Mouse (Mus musculus): ENCODE measurements around the gene Mfap4. TPM values are rescaled to one million over a fixed set of nuclear protein-coding genes. Genes with fewer than 3 reads are reported as not detected.
A peak's percentile ranks its signal among the peaks of the same experiment; 100 is the strongest.

Mfap4 gene
- polyA plus RNA-seq, 1 experiment from 2014 or later, result 18.0 TPM

DNA sequence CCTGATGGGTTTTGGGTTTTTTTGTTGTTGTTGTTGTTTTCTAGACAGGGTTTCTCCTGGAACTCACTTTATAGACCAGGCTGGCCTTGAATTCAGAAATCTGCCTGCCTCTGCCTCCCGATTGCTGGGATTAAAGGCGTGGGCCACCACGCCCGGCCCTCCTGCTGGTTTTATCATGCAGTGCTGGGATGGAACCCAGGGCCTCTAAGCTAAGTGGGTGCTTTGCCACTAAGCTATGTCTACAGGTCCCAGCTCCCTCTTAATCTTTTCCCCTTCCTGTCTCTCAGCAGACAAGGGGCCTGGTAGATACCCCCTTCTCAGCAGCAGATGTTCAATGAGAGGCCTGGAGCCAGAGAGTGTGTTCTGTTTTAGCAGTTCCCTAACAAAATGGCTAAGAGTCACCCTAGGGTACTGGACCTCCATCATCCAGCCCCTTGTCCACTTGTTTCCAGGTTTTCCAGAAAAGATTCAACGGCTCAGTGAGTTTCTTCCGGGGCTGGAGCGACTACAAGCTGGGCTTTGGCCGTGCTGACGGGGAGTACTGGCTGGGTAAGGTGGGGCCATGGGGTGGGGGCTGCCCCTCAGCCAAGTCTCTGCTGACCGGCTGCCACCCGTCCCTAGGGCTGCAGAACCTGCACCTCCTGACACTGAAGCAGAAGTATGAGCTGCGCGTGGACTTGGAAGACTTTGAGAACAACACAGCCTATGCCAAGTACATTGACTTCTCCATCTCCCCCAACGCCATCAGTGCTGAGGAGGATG is 1.4 kb downstream of the Mfap4 start:
- Histone ChIP-seq H3K27me3 (ENCODE audit: control insufficient read depth, insufficient read depth, low read depth, low read length) (no peaks in the 10 kb centered on the region), H3K9ac (ENCODE audit: low read depth, low read length) (no peak overlapping the region), H3K9me3 (replicated peaks; ENCODE audit: control insufficient read depth, low read length, poor library complexity, severe bottlenecking) (no peaks in the 10 kb centered on the region), H3K27ac (ENCODE audit: low read length) (no peak overlapping the region), H3K4me3 (ENCODE audit: low read depth, low read length) (no peak overlapping the region), H3K4me2 (ENCODE audit: low read length) (no peak overlapping the region), H3K4me1 (ENCODE audit: control insufficient read depth, insufficient read depth, low read length) (peaks cover 3% of the 10 kb centered on the region; the same call in 1 of the 2 replicates), H3K36me3 (ENCODE audit: control insufficient read depth, insufficient read depth, low read length) (peaks cover 29% of the 10 kb centered on the region)
- no peak for ATAC-seq
- 92% methylated on average over 14 of the region's 14 CpGs for WGBS

GRCm38 (mm10) chr11:61487401-61487800 is 2.2 kb downstream of the Mfap4 start:
- H3K36me3 ChIP-seq (ENCODE audit: control insufficient read depth, insufficient read depth, low read length), result peaks cover 29% of the 10 kb centered on the region
- WGBS, result 50% methylated on average over 2 of the region's 2 CpGs
- no peak overlapping the region for H3K4me3 ChIP-seq (ENCODE audit: low read depth, low read length)
- H3K9ac ChIP-seq (ENCODE audit: low read depth, low read length), result no peak overlapping the region
- no peak for ATAC-seq
- no peaks in the 10 kb centered on the region for H3K27me3 ChIP-seq (ENCODE audit: control insufficient read depth, insufficient read depth, low read depth, low read length)
- no peak overlapping the region for H3K27ac ChIP-seq (ENCODE audit: low read length)
- no peak overlapping the region for H3K4me2 ChIP-seq (ENCODE audit: low read length)
- H3K4me1 ChIP-seq (ENCODE audit: control insufficient read depth, insufficient read depth, low read length), result peaks cover 3% of the 10 kb centered on the region
- no peaks in the 10 kb centered on the region for H3K9me3 ChIP-seq (replicated peaks; ENCODE audit: control insufficient read depth, low read length, poor library complexity, severe bottlenecking)

GRCm38 (mm10) chr11:61487936-61488335 is 2.7 kb downstream of the Mfap4 start:
- H3K4me1 ChIP-seq (ENCODE audit: control insufficient read depth, insufficient read depth, low read length), result peaks cover 8% of the 10 kb centered on the region

DNA sequence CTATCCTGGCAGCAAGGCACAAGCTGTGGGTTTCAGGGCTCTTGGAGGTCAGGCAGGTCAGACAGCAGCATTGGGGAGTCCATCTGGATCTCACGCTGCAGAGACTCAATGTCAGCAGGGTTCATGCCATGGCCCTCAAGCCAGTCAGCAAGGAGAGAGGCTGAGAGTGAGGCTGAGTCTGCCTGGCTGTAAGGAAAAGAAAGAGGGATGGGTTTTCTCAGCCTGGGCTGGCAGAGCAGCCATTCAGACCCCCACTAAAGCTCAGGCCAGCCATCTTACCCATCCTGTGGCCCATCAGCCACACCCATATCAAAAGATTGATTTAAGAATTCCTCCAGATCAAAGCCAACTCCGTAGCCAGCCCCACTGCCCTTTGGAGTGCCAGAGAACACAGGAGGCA is 3.9 kb downstream of the Mfap4 start:
- Histone ChIP-seq H3K27ac (ENCODE audit: low read length) (no peak overlapping the region), H3K9me3 (replicated peaks; ENCODE audit: control insufficient read depth, low read length, poor library complexity, severe bottlenecking) (no peaks in the 10 kb centered on the region), H3K4me2 (ENCODE audit: low read length) (no peak overlapping the region), H3K4me1 (ENCODE audit: control insufficient read depth, insufficient read depth, low read length) (peaks cover 12% of the 10 kb centered on the region), H3K36me3 (ENCODE audit: control insufficient read depth, insufficient read depth, low read length) (peaks cover 29% of the 10 kb centered on the region), H3K27me3 (ENCODE audit: control insufficient read depth, insufficient read depth, low read depth, low read length) (no peaks in the 10 kb centered on the region), H3K4me3 (ENCODE audit: low read depth, low read length) (no peak overlapping the region), H3K9ac (ENCODE audit: low read depth, low read length) (no peak overlapping the region)
- 78% methylated on average over 2 of the region's 2 CpGs for WGBS
- no peak for ATAC-seq

More at GRCm38 (mm10) chr11:61487936-61488335, 2.7 kb downstream of the Mfap4 start:
- no peaks in the 10 kb centered on the region for H3K9me3 ChIP-seq (replicated peaks; ENCODE audit: control insufficient read depth, low read length, poor library complexity, severe bottlenecking)
- no peaks in the 10 kb centered on the region for H3K27me3 ChIP-seq (ENCODE audit: control insufficient read depth, insufficient read depth, low read depth, low read length)
- H3K4me2 ChIP-seq (ENCODE audit: low read length), result no peak overlapping the region
- no peak overlapping the region for H3K27ac ChIP-seq (ENCODE audit: low read length)
- H3K4me3 ChIP-seq (ENCODE audit: low read depth, low read length), result no peak overlapping the region
- no peak for ATAC-seq
- 85% methylated on average over 7 of the region's 7 CpGs for WGBS
- H3K36me3 ChIP-seq (ENCODE audit: control insufficient read depth, insufficient read depth, low read length), result peaks cover 29% of the 10 kb centered on the region
- H3K9ac ChIP-seq (ENCODE audit: low read depth, low read length), result no peak overlapping the region

DNA sequence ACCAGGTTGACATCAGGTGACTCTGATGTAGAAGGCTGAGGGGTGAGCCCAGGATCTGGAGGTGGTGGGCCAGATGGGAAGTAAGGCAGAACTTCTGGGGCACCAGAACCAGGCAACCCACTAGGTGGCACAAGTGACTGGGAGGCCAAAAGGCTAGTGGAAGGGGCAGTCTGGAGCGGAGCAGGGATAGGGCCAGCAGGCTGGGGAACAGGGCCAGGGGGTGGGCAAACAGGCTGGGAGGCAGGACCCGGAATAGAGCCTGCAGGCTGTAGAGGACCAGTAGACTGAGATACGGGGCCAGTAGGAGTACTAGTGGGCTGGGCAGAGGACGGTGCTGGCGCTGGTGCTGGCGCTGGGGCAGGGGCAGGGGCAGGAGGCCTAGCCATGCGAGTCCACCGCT is 4.6 kb downstream of the Mfap4 start:
- Histone ChIP-seq H3K4me3 (ENCODE audit: low read depth, low read length) (no peak overlapping the region), H3K4me2 (ENCODE audit: low read length) (no peak overlapping the region), H3K27me3 (ENCODE audit: control insufficient read depth, insufficient read depth, low read depth, low read length) (no peaks in the 10 kb centered on the region), H3K27ac (ENCODE audit: low read length) (no peak overlapping the region), H3K4me1 (ENCODE audit: control insufficient read depth, insufficient read depth, low read length) (peaks cover 13% of the 10 kb centered on the region), H3K36me3 (ENCODE audit: control insufficient read depth, insufficient read depth, low read length) (peaks cover 29% of the 10 kb centered on the region), H3K9ac (ENCODE audit: low read depth, low read length) (no peak overlapping the region), H3K9me3 (replicated peaks; ENCODE audit: control insufficient read depth, low read length, poor library complexity, severe bottlenecking) (no peaks in the 10 kb centered on the region)
- ATAC-seq, result no peak
- WGBS, result 92% methylated on average over 8 of the region's 8 CpGs

DNA sequence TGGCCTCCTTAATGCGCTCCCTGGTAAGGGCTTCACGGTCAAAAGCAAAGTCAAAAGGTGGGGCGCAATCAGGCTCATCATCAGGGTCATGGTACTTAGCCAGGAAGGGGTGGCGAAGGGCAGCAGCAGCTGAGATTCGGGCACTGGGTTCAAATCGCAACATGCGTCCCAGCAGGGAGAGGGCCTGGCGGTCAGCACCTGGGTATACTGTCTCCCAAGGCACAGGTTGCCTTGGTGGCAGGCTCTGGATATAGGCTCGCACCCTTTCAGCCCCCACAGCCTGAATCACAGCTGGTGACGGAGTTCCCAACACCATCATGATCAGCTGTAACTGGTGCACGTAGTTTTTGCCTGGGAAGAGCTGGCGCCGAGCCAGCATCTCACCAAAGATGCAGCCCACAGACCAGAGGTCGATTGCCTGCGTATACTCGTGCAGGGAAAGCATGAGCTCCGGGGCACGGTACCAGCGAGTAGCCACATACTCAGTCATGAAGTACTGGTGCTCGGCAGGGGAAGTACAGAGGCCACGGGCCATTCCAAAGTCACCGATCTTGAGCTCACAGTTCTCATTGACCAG is 5.8 kb downstream of the Mfap4 start:
- peaks cover 29% of the 10 kb centered on the region for H3K36me3 ChIP-seq (ENCODE audit: control insufficient read depth, insufficient read depth, low read length)
- peaks cover 14% of the 10 kb centered on the region for H3K4me1 ChIP-seq (ENCODE audit: control insufficient read depth, insufficient read depth, low read length)

GRCm38 (mm10) chr11:61492749-61493401 is 7.6 kb downstream of the Mfap4 start:
- peak overlapping the region; percentile 86 for H3K4me2 ChIP-seq (ENCODE audit: low read length)
- H3K9ac ChIP-seq (ENCODE audit: low read depth, low read length), result peak overlapping the region; percentile 92
- no peak for ATAC-seq
- H3K27ac ChIP-seq (ENCODE audit: low read length), result peak overlapping the region; percentile 91; the same call in 1 of the 2 replicates
- H3K36me3 ChIP-seq (ENCODE audit: control insufficient read depth, insufficient read depth, low read length), result peaks cover 27% of the 10 kb centered on the region
- WGBS, result 77% methylated on average over 12 of the region's 12 CpGs
- no peaks in the 10 kb centered on the region for H3K27me3 ChIP-seq (ENCODE audit: control insufficient read depth, insufficient read depth, low read depth, low read length)
- H3K9me3 ChIP-seq (replicated peaks; ENCODE audit: control insufficient read depth, low read length, poor library complexity, severe bottlenecking), result no peaks in the 10 kb centered on the region
- peaks cover 14% of the 10 kb centered on the region for H3K4me1 ChIP-seq (ENCODE audit: control insufficient read depth, insufficient read depth, low read length)
- H3K4me3 ChIP-seq (ENCODE audit: low read depth, low read length), result peak overlapping the region; percentile 92

More for the DNA sequence above, 5.8 kb downstream of the Mfap4 start:
- 91% methylated on average over 22 of the region's 22 CpGs for WGBS
- H3K27me3 ChIP-seq (ENCODE audit: control insufficient read depth, insufficient read depth, low read depth, low read length), result no peaks in the 10 kb centered on the region
- no peak overlapping the region for H3K4me3 ChIP-seq (ENCODE audit: low read depth, low read length)
- H3K9ac ChIP-seq (ENCODE audit: low read depth, low read length), result no peak overlapping the region
- H3K4me2 ChIP-seq (ENCODE audit: low read length), result no peak overlapping the region
- no peak for ATAC-seq
- no peak overlapping the region for H3K27ac ChIP-seq (ENCODE audit: low read length)
- no peaks in the 10 kb centered on the region for H3K9me3 ChIP-seq (replicated peaks; ENCODE audit: control insufficient read depth, low read length, poor library complexity, severe bottlenecking)

DNA sequence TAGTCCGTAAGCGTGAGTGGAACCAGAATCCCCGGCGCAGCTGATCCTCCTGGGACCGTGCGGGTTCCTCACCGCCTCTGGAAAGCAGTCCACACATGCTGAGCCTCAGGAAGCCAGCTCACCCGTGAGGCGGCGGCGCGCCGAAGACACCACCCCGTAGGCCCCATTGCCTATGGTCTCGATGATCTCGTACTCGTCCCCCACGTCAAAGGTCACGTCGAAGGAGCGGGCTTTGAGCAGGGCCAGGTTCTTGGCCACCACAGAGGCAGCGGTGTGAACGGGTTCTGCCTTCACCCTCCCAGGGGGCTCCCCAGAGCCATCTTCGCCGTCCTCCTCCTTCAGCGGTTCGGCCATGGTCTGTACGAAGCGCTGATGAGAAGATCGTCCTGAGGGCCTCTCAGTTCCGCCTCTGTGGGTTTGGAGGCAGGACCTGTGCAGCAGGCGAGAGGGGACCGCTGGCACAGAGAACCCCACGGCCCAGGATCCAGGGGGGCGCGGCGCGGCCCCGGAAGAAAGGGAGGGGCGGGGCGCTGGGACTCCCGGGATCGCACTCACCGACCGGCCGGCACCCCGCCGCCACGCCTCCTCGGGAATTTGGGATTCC is 8.4 kb downstream of the Mfap4 start:
- Histone ChIP-seq H3K36me3 (ENCODE audit: control insufficient read depth, insufficient read depth, low read length) (peaks cover 20% of the 10 kb centered on the region), H3K4me2 (ENCODE audit: low read length) (peak overlapping the region; percentile 86), H3K4me3 (ENCODE audit: low read depth, low read length) (peak overlapping the region; percentile 92), H3K27ac (ENCODE audit: low read length) (peak overlapping the region; percentile 91), H3K9ac (ENCODE audit: low read depth, low read length) (peak overlapping the region; percentile 92), H3K9me3 (replicated peaks; ENCODE audit: control insufficient read depth, low read length, poor library complexity, severe bottlenecking) (no peaks in the 10 kb centered on the region), H3K4me1 (ENCODE audit: control insufficient read depth, insufficient read depth, low read length) (peaks cover 14% of the 10 kb centered on the region), H3K27me3 (ENCODE audit: control insufficient read depth, insufficient read depth, low read depth, low read length) (no peaks in the 10 kb centered on the region)
- under 1% methylated on average over 42 of the region's 50 CpGs for WGBS
- ATAC-seq, result peak; percentile 79
